Mouse (Mus musculus): Measurements from ENCODE around the gene Caps2. TPM values are rescaled to one million over a fixed set of nuclear protein-coding genes. Genes with fewer than 3 reads are reported as not detected.

The Caps2 gene
- polyA plus RNA-seq (2015; fragmentation: Nextera tagmentation; extraction: Ambion mirVana): 0.08 and 0.30 TPM in 2 replicates

DNA sequence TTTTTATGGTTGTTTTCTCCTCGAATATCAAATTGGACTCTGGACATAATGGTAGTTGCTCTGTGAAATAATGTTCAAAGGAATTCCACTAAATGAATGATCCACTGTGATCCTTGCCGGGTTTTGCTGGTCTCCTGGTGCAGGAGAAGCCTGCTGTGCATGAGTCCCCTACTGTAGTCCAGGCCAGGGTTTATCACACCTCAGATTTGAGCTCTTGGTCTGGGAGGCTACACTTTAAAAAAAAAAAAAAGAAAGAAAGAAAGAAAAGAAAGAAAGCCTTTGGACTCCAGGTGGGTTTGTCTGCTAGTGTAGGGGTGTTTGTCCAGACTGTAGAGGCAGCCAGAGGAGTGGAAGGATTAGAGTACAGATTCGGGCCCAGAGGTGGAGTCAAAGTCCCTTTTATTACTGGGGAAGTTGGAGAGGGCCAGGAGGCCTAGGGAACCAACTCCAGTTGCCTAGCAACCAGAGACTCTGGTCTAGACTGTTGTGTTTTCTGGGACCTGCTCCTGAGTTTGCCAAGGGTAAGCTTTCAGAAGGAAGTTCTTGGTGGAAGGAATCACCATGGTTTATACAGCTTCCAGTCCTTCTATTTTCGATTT lies at the start of gene Caps2:
Gene Caps2 (plus strand): TSS at position 454 of the 599 bp plus-strand sequence.

GRCm38 (mm10) chr10:112159882-112160560 lies 3.4 kb upstream of the Caps2 start, which contains the start of gene Glipr1l3:
Gene Glipr1l3 (minus strand): TSS chr10:112160327.

Other genes starting within 250 kb of the Caps2 start
- gene Krr1, start 191.0 kb upstream of the Caps2 start, polyA plus RNA-seq (2015; fragmentation: Nextera tagmentation; extraction: Ambion mirVana): 21.7 and 26.9 TPM in 2 replicates
- gene Glipr1, start 161.0 kb upstream of the Caps2 start, polyA plus RNA-seq (2015; fragmentation: Nextera tagmentation; extraction: Ambion mirVana): 1.7 and 2.8 TPM in 2 replicates
- not detected in 2 replicates for gene Glipr1l1, start 103.4 kb upstream of the Caps2 start, polyA plus RNA-seq (2015; fragmentation: Nextera tagmentation; extraction: Ambion mirVana)
- gene Glipr1l2, start 80.3 kb upstream of the Caps2 start, polyA plus RNA-seq (2015; fragmentation: Nextera tagmentation; extraction: Ambion mirVana): not detected in 2 replicates
- gene Glipr1l3, start 3.3 kb upstream of the Caps2 start, polyA plus RNA-seq (2015; fragmentation: Nextera tagmentation; extraction: Ambion mirVana): not detected in 2 replicates
- gene Kcnc2, start 107.5 kb downstream of the Caps2 start, polyA plus RNA-seq (2015; fragmentation: Nextera tagmentation; extraction: Ambion mirVana): 0.63 and 1.2 TPM in 2 replicates